Mouse (Mus musculus) liver, adult 2 months (tissue): ENCODE measurements at regions not wholly inside any gene's neighbourhood (a gene's known extent, or its start where the extent isn't known, plus 50 kb on each side); places are given as distances from the start of the nearest gene placed in this dataset.
A peak's percentile ranks its signal among the peaks of the same experiment; 100 is the strongest.

ENCODE experiments used
- DNase-seq: peaks from one replicate; pipeline ENCODE4 v3.0.0-alpha.2; 2011; ENCODE audit warnings: low read depth, low spot score; ENCODE audit errors: extremely low read depth
- H3K27ac ChIP-seq: fragments of 200-500 bp; replicated peaks from 2 replicates; pipeline ENCODE4 v1.5.1; 2012; ENCODE audit warnings: low read depth, mild to moderate bottlenecking, control low read depth, inconsistent platforms, low read length; ENCODE audit not compliant: insufficient read depth
- H3K27me3 ChIP-seq: fragments of 200-500 bp; 2 replicates; pipeline ENCODE4 v1.6.1; 2012; ENCODE audit warnings: mild to moderate bottlenecking, moderate library complexity, low read length, inconsistent platforms; ENCODE audit not compliant: control insufficient read depth, insufficient read depth
- H3K36me3 ChIP-seq: fragments of 200-500 bp; 2 replicates; pipeline ENCODE4 v1.6.1; 2012; ENCODE audit warnings: low read length, inconsistent platforms; ENCODE audit not compliant: control insufficient read depth, insufficient read depth
- H3K4me1 ChIP-seq: fragments of 200-500 bp; 2 replicates; pipeline ENCODE4 v1.6.1; 2011; ENCODE audit warnings: low read length; ENCODE audit not compliant: control insufficient read depth, insufficient read depth
- H3K4me3 ChIP-seq: fragments of 200-500 bp; 2 replicates; pipeline ENCODE4 v1.5.1; 2011; ENCODE audit warnings: low read depth, mild to moderate bottlenecking, control low read depth, low read length, moderate library complexity; ENCODE audit not compliant: insufficient read depth
- H3K79me2 ChIP-seq: fragments of 200-500 bp; 2 replicates; pipeline ENCODE4 v1.6.1; 2012; ENCODE audit warnings: inconsistent platforms, mild to moderate bottlenecking, low read length, moderate library complexity; ENCODE audit not compliant: control insufficient read depth, insufficient read depth
- H3K9ac ChIP-seq: fragments of 200-500 bp; 2 replicates; pipeline ENCODE4 v1.6.1; 2012; ENCODE audit warnings: low read depth, mild to moderate bottlenecking, control low read depth, inconsistent platforms, low read length
- CTCF ChIP-seq: fragments of 200-500 bp; IDR thresholded peaks from 2 replicates; pipeline ENCODE4 v1.5.1; 2011; ENCODE audit warnings: low read depth, low read length, control low read depth
- POLR2A ChIP-seq: fragments of 200-500 bp; IDR thresholded peaks from 2 replicates; pipeline ENCODE4 v1.6.1; 2011; ENCODE audit warnings: low read length, control low read depth; ENCODE audit not compliant: insufficient read depth; ENCODE audit errors: extremely low read depth
- WGBS: fragments of 180-500 bp; shearing (Covaris S2); methylation state at CpG from one replicate; pipeline ENCODE4 v1.1.7; 2018; 5-methylcytosine and 5-hydroxymethylcytosine counted together

DNA sequence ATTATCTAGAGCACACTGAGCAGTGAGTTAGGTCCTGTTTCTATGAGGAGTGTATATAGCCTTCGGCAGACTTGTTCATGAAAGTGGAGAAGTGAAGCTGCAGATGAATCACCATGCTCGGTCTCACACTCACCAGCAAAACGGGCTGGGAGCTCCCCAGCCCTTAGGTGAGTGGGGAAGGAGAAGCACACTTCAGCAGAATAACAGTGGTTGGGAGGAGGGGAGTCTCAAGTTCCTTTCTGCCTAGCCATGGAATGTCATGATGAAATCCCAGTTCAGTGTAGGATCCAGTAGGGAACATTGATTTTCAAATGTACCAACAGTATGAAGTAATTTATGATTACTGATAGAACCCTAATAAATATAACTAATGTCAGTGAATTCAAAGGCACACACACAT is 459.1 kb upstream of the Gm5150 start:
- H3K4me1 ChIP-seq = no peaks in the 10 kb centered on the region
- H3K9ac ChIP-seq = no peak overlapping the region
- WGBS = 62% methylated on average over 3 of the region's 3 CpGs
- no peak overlapping the region for H3K27ac ChIP-seq
- TF ChIP-seq CTCF (no peak), POLR2A (no peak)
- H3K27me3 ChIP-seq = no peaks in the 10 kb centered on the region
- no peaks in the 10 kb centered on the region for H3K36me3 ChIP-seq
- H3K4me3 ChIP-seq = no peak overlapping the region
- no peaks in the 10 kb centered on the region for H3K79me2 ChIP-seq
- DNase-seq = no peak

DNA sequence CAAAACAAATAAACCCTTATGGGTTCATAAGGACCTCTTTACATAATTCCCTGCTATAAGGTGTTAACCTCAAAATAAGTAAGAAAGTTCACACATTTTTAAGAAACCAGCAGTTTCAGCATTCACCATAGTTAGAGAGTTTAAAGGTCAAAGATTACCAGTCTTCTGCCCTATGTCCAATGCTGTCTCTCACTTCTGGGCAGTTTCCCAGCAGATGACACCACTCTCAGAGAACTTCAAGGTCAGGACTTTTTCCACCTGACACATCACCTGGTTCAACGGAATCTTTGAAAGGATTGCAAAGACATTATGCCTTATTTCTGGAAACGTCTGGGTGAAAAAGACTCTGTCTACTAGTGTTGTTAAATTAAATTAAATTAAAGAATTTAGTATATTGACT is 458.1 kb upstream of the Gm5150 start:
- peak; percentile 17 for DNase-seq
- WGBS = 46% methylated on average over 2 of the region's 2 CpGs
- Histone ChIP-seq H3K27ac (no peak overlapping the region), H3K36me3 (no peaks in the 10 kb centered on the region), H3K27me3 (no peaks in the 10 kb centered on the region), H3K4me3 (no peak overlapping the region), H3K9ac (no peak overlapping the region), H3K79me2 (no peaks in the 10 kb centered on the region), H3K4me1 (no peaks in the 10 kb centered on the region)
- TF ChIP-seq CTCF = no peak
- TF ChIP-seq POLR2A = no peak

DNA sequence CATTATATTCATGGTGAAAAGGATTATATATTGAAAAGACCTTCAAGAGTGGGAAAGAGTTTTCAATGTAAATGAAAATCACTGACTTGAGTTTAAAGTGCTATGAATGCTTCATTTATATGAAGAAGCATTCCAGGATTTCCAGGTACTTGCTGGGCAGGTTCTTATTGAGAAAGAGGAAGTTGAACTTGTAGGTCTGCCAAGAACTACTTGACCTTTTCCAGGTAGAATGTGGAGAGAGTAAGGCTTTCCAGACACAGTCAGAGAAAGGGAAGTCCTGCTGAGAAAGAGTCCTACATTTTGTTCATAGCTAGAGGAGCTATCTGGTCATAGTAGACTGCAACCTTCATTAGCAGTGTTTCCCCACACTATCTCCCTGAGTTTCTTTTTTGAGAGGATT is 426.8 kb upstream of the Gm5150 start:
- Histone ChIP-seq H3K36me3 (no peaks in the 10 kb centered on the region), H3K27ac (no peak overlapping the region), H3K9ac (no peak overlapping the region), H3K79me2 (no peaks in the 10 kb centered on the region), H3K27me3 (no peaks in the 10 kb centered on the region), H3K4me3 (no peak overlapping the region), H3K4me1 (no peaks in the 10 kb centered on the region)
- peak; percentile 3 for DNase-seq
- TF ChIP-seq POLR2A = no peak
- no peak for TF ChIP-seq CTCF

DNA sequence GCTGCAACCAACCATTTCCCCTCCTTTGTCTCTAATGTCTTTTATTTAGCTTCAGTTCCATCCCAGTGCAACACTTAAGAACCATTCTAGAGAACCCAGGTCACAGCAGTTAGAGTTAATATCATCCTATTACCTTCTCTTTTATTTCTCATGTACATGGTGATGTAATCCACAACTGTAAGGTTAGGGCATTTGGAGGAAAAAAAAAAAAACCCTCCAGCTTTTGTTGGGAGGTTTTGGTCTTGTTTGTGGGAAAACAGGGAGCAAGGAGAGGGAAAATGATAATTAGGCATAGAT is 425.5 kb upstream of the Gm5150 start:
- DNase-seq = no peak
- Histone ChIP-seq H3K4me1 (no peaks in the 10 kb centered on the region), H3K4me3 (no peak overlapping the region), H3K27ac (no peak overlapping the region), H3K9ac (no peak overlapping the region), H3K79me2 (no peaks in the 10 kb centered on the region), H3K27me3 (no peaks in the 10 kb centered on the region), H3K36me3 (no peaks in the 10 kb centered on the region)
- TF ChIP-seq POLR2A (no peak), CTCF (no peak)

DNA sequence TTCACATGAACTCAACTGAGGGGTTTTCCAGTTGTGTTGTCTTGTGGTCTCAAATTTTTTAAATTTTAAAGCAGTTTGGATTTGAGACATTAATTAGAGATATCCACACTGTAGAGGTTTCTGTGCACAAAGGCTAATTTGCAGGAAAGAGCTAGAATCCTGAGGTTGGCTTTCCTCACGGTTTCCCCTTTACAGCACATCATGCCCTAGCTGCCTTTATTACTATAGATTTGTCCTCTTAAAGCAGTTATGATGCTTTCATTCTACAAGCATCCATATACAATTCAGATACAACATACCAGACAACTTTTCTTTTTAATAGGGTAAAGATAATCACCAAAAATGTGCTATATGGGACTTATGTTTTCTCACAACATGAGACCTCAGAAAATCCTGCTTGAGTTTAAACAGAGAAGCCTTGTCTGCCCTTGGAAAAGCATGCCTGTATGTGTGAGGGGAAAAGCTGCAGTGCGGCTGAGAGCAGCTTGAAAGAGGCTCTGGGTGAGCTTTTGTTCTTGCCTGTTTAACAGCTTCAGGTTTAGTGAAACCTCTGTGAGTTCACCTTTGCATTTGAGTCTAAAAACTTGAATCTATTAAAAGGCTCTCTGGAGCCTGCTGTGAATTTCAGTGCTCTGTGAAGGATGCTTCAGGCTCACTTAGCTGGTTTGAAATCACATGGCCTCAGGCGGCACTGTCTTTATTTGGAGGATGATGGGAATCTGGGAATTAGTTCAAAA is 425.0 kb upstream of the Gm5150 start:
- Histone ChIP-seq H3K4me3 (no peak overlapping the region), H3K36me3 (no peaks in the 10 kb centered on the region), H3K79me2 (no peaks in the 10 kb centered on the region), H3K27ac (no peak overlapping the region), H3K9ac (no peak overlapping the region), H3K4me1 (no peaks in the 10 kb centered on the region), H3K27me3 (no peaks in the 10 kb centered on the region)
- 66% methylated on average over 3 of the region's 3 CpGs for WGBS
- TF ChIP-seq POLR2A = no peak
- no peak for TF ChIP-seq CTCF
- no peak for DNase-seq
